In the genomic region with DNA sequence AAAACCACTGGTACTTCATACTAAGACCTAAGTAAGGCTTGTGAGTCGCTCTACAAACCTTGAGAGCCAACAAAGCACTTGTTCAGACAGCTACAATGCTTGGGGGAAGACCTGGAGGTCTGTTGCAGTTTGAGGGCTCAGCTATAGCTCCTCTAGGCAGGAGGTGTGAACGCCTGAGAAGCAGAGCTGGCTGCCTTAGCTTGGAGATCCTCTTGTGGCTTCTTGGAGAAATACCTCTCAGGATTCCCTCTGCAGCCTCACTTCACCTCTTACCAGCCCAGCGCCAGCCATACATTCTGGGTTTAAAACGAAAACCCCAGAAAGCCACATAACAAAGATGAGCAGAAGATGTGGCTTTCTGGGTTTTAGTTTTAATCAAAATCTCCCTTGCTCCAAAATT, we compare ENCODE assay signal across 28 mouse cellular contexts. TPM values are rescaled to one million over a fixed set of nuclear protein-coding genes. Genes with fewer than 3 reads are reported as not detected.
DNase-seq lines count a peak whose midpoint lies in the region; ATAC-seq and TF ChIP-seq lines count a peak whose summit lies in the region.
"Had no signal": no experiment of that assay in that cellular context is flagged by ENCODE, and none has a peak within 500 bp of the region (broad histone marks: within the 10 kb centered on the region; RNA-seq: fewer than 3 reads in every experiment).

No protein-coding gene starts in this region.

- H3K36me3 ChIP-seq in hindbrain, postnatal 0 days (ENCODE audit: insufficient read depth, low read length), result no peaks in the 10 kb centered on the region
- H3K36me3 ChIP-seq in hindbrain, embryonic 14.5 days (replicated peaks; ENCODE audit: control insufficient read depth, insufficient read depth), result no peaks in the 10 kb centered on the region
- H3K36me3 ChIP-seq: G1E; hindbrain, embryonic 15.5 days; kidney, embryonic 15.5 days; stomach, embryonic 15.5 days had no signal

- H3K27ac ChIP-seq in hindbrain, postnatal 0 days, result no peak overlapping the region
- no peak overlapping the region for H3K27ac ChIP-seq in hindbrain, embryonic 14.5 days
- H3K27ac ChIP-seq: forebrain, embryonic 13.5 days; gastrocnemius, adult 2 months; hindbrain, embryonic 15.5 days; kidney, embryonic 15.5 days; liver, embryonic 14.5 days; stomach, embryonic 15.5 days had no signal

- WGBS in hindbrain, postnatal 0 days, result 48% methylated on average over 4 of the region's 4 CpGs
- 55% methylated on average over 4 of the region's 4 CpGs for WGBS in hindbrain, embryonic 14.5 days

- DNase-seq in hindbrain, postnatal 0 days (ENCODE audit: low spot score), result peak; percentile 48
- no peak for DNase-seq in hindbrain, embryonic 14.5 days (ENCODE audit: low spot score)
- peak; percentile 21 to 73 for DNase-seq in left cerebral cortex, postnatal 25 days (ENCODE audit: low spot score in 2 of 2)
- no peak for DNase-seq in left cerebral cortex, adult 8-10 months (ENCODE audit: low spot score in 2 of 2)
- DNase-seq in ZHBTc4 (ENCODE audit: low read depth, low spot score), result peak; percentile 4
- peak; percentile 27 for DNase-seq in retina, embryonic 14.5 days (ENCODE audit: low spot score)
- DNase-seq in lung, postnatal 14 days, result no peak
- DNase-seq in T-cell, adult 2 months (ENCODE audit: low spot score), result no peak
- DNase-seq: adrenal gland, adult 8-10 months; cerebellum, adult 2 months; cerebellum, postnatal 36 days; gastrocnemius, adult 2 months; heart, postnatal 4 days; kidney, postnatal 4 days; lung, embryonic 14.5 days; lung, postnatal 36 days; thymus, postnatal 25 days had no signal

- no peaks in the 10 kb centered on the region for H3K4me1 ChIP-seq in hindbrain, postnatal 0 days (ENCODE audit: insufficient read depth, low read length)
- H3K4me1 ChIP-seq in hindbrain, embryonic 14.5 days (replicated peaks; ENCODE audit: control insufficient read depth, insufficient read depth, low read length), result no peaks in the 10 kb centered on the region
- H3K4me1 ChIP-seq: megakaryocyte, embryonic 14.5 days; stomach, embryonic 15.5 days had no signal

- H3K9me3 ChIP-seq in hindbrain, postnatal 0 days (ENCODE audit: low read length), result no peaks in the 10 kb centered on the region
- H3K9me3 ChIP-seq in hindbrain, embryonic 14.5 days (ENCODE audit: control insufficient read depth, low read length), result no peaks in the 10 kb centered on the region
- H3K9me3 ChIP-seq: forebrain, embryonic 13.5 days; hindbrain, embryonic 15.5 days; kidney, embryonic 15.5 days; stomach, embryonic 15.5 days had no signal

- intact Hi-C loops in left cerebral cortex, postnatal 25 days (cut with DNase I), result no loop called here

- no peak overlapping the region for H3K4me3 ChIP-seq in hindbrain, postnatal 0 days (ENCODE audit: low read length)
- no peak overlapping the region for H3K4me3 ChIP-seq in hindbrain, embryonic 14.5 days (replicated peaks; ENCODE audit: low read length)
- H3K4me3 ChIP-seq: forebrain, embryonic 13.5 days; gastrocnemius, adult 2 months; hindbrain, embryonic 15.5 days; kidney, embryonic 15.5 days; megakaryocyte, embryonic 14.5 days; stomach, embryonic 15.5 days had no signal

- TF ChIP-seq CTCF in hindbrain, postnatal 0 days (IDR thresholded peaks at IDR 0.05; ENCODE audit: low read depth), result peak; percentile 59

- no peak overlapping the region for H3K4me2 ChIP-seq in hindbrain, postnatal 0 days (ENCODE audit: low read depth, low read length)
- H3K4me2 ChIP-seq in hindbrain, embryonic 14.5 days (replicated peaks), result no peak overlapping the region
- H3K4me2 ChIP-seq: forebrain, embryonic 13.5 days; hindbrain, embryonic 15.5 days; kidney, embryonic 15.5 days; lung, embryonic 14.5 days; stomach, embryonic 15.5 days had no signal

- no peak overlapping the region for H3K9ac ChIP-seq in hindbrain, postnatal 0 days (replicated peaks; ENCODE audit: low read length)
- no peak overlapping the region for H3K9ac ChIP-seq in hindbrain, embryonic 14.5 days
- H3K9ac ChIP-seq: forebrain, embryonic 13.5 days; hindbrain, embryonic 15.5 days; kidney, embryonic 15.5 days; liver, embryonic 14.5 days; lung, embryonic 14.5 days; stomach, embryonic 15.5 days had no signal

- no peaks in the 10 kb centered on the region for H3K27me3 ChIP-seq in hindbrain, postnatal 0 days (ENCODE audit: insufficient read depth, low read length)
- 0 out of 2 replicates have a peak, but pooled peaks cover 7% of the 10 kb centered on the region for H3K27me3 ChIP-seq in hindbrain, embryonic 14.5 days (ENCODE audit: control insufficient read depth, insufficient read depth, low read length)

- no peak for ATAC-seq in hindbrain, postnatal 0 days
- ATAC-seq in hindbrain, embryonic 14.5 days (ENCODE audit: low FRiP score), result no peak
- ATAC-seq: activated CD4-positive, CD25-positive, alpha-beta regulatory T cell, adult 4 months; forebrain, embryonic 13.5 days; intestine, embryonic 16.5 days; midbrain, embryonic 16.5 days; Patski had no signal

RNA-seq across cellular contexts. Expression of gene Gabrg3, which starts 3.1 kb away (rescaled TPM):
- total RNA-seq in hindbrain, postnatal 0 days (2014; rRNA removed), result 13.0 TPM in 2 replicates
- 8.1 and 8.4 TPM in 2 replicates for polyA plus RNA-seq in hindbrain, postnatal 0 days (2015; fragmentation: Nextera tagmentation; extraction: Ambion mirVana)
- 7.3 and 9.9 TPM in 2 replicates for polyA plus RNA-seq in hindbrain, embryonic 14.5 days (2014; fragmentation: Nextera tagmentation; extraction: Ambion mirVana)
- 10 to 100 TPM; 20.8 to 27.9 TPM for total RNA-seq in left cerebral cortex, postnatal 25 days (2021)
- total RNA-seq in left cerebral cortex, adult 8-10 months (2022), result 10 to 100 TPM; 18.6 to 24.4 (median 21.1) TPM
- total RNA-seq: gastrocnemius, adult 2 months had no signal
- polyA plus RNA-seq: G1E, Patski had no signal

RNA-seq across cellular contexts. Expression of gene Gabrb3, which starts 29.4 kb away (rescaled TPM):
- 125 and 134 TPM in 2 replicates for total RNA-seq in hindbrain, postnatal 0 days (2014; rRNA removed)
- 34.0 and 39.3 TPM in 2 replicates for polyA plus RNA-seq in hindbrain, postnatal 0 days (2015; fragmentation: Nextera tagmentation; extraction: Ambion mirVana)
- polyA plus RNA-seq in hindbrain, embryonic 14.5 days (2014; fragmentation: Nextera tagmentation; extraction: Ambion mirVana), result 74.4 and 83.1 TPM in 2 replicates
- total RNA-seq in left cerebral cortex, postnatal 25 days (2021), result 100 to 1,000 TPM; 230 to 231 TPM
- 100 to 1,000 TPM; 177 to 217 (median 196) TPM for total RNA-seq in left cerebral cortex, adult 8-10 months (2022)
- polyA plus RNA-seq: G1E had no signal

Comparison
In these comparisons a context has a peak if more than half of its experiments do, and no peak if none do; other contexts are left out.
1. DNase-seq: peak in hindbrain, postnatal 0 days (single experiment), left cerebral cortex, postnatal 25 days (2 of 2), ZHBTc4 (single experiment) and retina, embryonic 14.5 days (single experiment); none in hindbrain, embryonic 14.5 days (single experiment), left cerebral cortex, adult 8-10 months (0 of 2), lung, postnatal 14 days (single experiment) and T-cell, adult 2 months (single experiment).